Mouse (Mus musculus): Measurements from ENCODE around the gene Lrp5.

DNA sequence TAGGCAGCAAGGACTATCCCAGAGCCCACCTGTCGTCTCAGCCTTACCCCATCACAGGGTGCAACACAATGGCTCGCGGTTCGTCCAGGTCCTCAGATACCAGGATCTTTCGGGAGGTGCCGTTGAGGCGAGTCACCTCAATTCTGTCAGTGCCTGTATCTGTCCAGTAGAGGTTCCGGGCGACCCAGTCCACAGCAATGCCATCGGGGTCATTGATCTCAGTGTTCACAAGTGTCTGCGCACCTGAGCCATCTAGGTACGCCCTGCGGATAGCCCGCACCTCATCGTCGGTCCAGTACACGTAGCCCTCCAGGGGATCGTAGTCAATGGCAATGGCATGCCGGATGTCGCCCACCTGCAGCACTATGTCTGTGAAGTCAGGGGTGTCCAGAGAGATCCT lies 56.3 kb downstream of the Lrp5 start:
- no peak for TF ChIP-seq CTCF (IDR thresholded peaks at IDR 0.05; ENCODE audit: low read depth, low read length)
- TF ChIP-seq POLR2A (IDR thresholded peaks at IDR 0.05; ENCODE audit: borderline replicate concordance, low read depth, low read length), result no peak
